Mouse (Mus musculus) hindbrain, embryonic 11.5 days (tissue): ENCODE measurements around the gene Faim2. TPM values are rescaled to one million over a fixed set of nuclear protein-coding genes. Genes with fewer than 3 reads are reported as not detected.

Source experiments
- ATAC-seq: fragments of 200-750 bp; cut with Nextera tagmentation; 2 replicates; pipeline ENCODE4 v1.8.0; 2017; ENCODE audit warnings: mild to moderate bottlenecking, moderate TSS enrichment, moderate library complexity; ENCODE audit not compliant: low FRiP score
- DNase-seq: peaks from one replicate; pipeline ENCODE4 v3.0.0-alpha.2; 2015; ENCODE audit warnings: low spot score
- H3K27ac ChIP-seq: fragments of 300-500 bp; sonication (generic); 2 replicates; pipeline ENCODE4 v1.5.1; 2014; ENCODE audit warnings: mild to moderate bottlenecking, low read depth, low read length
- H3K27me3 ChIP-seq: fragments of 300-500 bp; sonication (generic); 2 replicates; pipeline ENCODE4 v1.6.1; 2014; ENCODE audit warnings: mild to moderate bottlenecking, low read length, moderate library complexity, mixed read lengths; ENCODE audit not compliant: control insufficient read depth, insufficient read depth
- H3K36me3 ChIP-seq: fragments of 300-500 bp; sonication (generic); 2 replicates; pipeline ENCODE4 v1.6.1; 2014; ENCODE audit warnings: mild to moderate bottlenecking, low read length, moderate library complexity, mixed read lengths; ENCODE audit not compliant: control insufficient read depth, insufficient read depth
- H3K4me1 ChIP-seq: fragments of 300-500 bp; sonication (generic); replicated peaks from 2 replicates; pipeline ENCODE4 v1.6.1; 2014; ENCODE audit warnings: low read length, mixed read lengths; ENCODE audit not compliant: control insufficient read depth, insufficient read depth
- H3K4me2 ChIP-seq: fragments of 300-500 bp; sonication (generic); replicated peaks from 2 replicates; pipeline ENCODE4 v1.6.1; 2014; ENCODE audit warnings: mild to moderate bottlenecking, low read depth, low read length
- H3K4me3 ChIP-seq: fragments of 300-500 bp; sonication (generic); 2 replicates; pipeline ENCODE4 v1.5.1; 2014; ENCODE audit warnings: low read depth, low read length
- H3K9ac ChIP-seq: fragments of 300-500 bp; sonication (generic); 2 replicates; pipeline ENCODE4 v1.6.1; 2014; ENCODE audit warnings: low read depth, low read length
- H3K9me3 ChIP-seq: fragments of 300-500 bp; sonication (generic); 2 replicates; pipeline ENCODE4 v1.6.1; 2016; ENCODE audit warnings: low read length; ENCODE audit not compliant: control insufficient read depth
- WGBS: fragments of 180-500 bp; shearing (Covaris S2); extraction: QIAGEN DNeasy Blood & Tissue Kit; methylation state at CpG from one replicate; pipeline ENCODE4 v1.1.7; 2014; 5-methylcytosine and 5-hydroxymethylcytosine counted together
- polyA plus RNA-seq: library from polyadenylated mRNA; unstranded; fragments of >200 nt; fragmentation: Nextera tagmentation; extraction: Ambion mirVana; gene quantifications from 2 replicates; pipeline ENCODE4 v1.2.1, GENCODE M21; 2014

Faim2 gene
- polyA plus RNA-seq, 1 experiment from 2014 or later: 0.97 TPM

- no peak overlapping the region for H3K9ac ChIP-seq
- H3K4me3 ChIP-seq: no peak overlapping the region
- peak; percentile 34 for DNase-seq
- ATAC-seq: no peak
- H3K27me3 ChIP-seq: no peaks in the 10 kb centered on the region
- H3K4me1 ChIP-seq: no peaks in the 10 kb centered on the region
- no peaks in the 10 kb centered on the region for H3K9me3 ChIP-seq
- H3K4me2 ChIP-seq: no peak overlapping the region
- 66% methylated on average over 11 of the region's 11 CpGs for WGBS
- no peaks in the 10 kb centered on the region for H3K36me3 ChIP-seq
- H3K27ac ChIP-seq: no peak overlapping the region
Measured at GRCm38 (mm10) chr15:99546596-99546995, 18.6 kb upstream of the Faim2 start.

- no peaks in the 10 kb centered on the region for H3K36me3 ChIP-seq
- no peaks in the 10 kb centered on the region for H3K27me3 ChIP-seq
- no peak overlapping the region for H3K9ac ChIP-seq
- H3K9me3 ChIP-seq: no peaks in the 10 kb centered on the region
- no peak for ATAC-seq
- no peak overlapping the region for H3K4me2 ChIP-seq
- no peak overlapping the region for H3K4me3 ChIP-seq
- H3K27ac ChIP-seq: no peak overlapping the region
- no peak for DNase-seq
- no peaks in the 10 kb centered on the region for H3K4me1 ChIP-seq
- 80% methylated on average over 7 of the region's 7 CpGs for WGBS
Measured at GRCm38 (mm10) chr15:99544047-99544446, 16.1 kb upstream of the Faim2 start.

- H3K9me3 ChIP-seq: no peaks in the 10 kb centered on the region
- no peak overlapping the region for H3K9ac ChIP-seq
- peaks cover 2% of the 10 kb centered on the region; the same call in 1 of the 2 replicates for H3K4me1 ChIP-seq
- ATAC-seq (no peak), DNase-seq (no peak)
- WGBS: 79% methylated on average over 8 of the region's 8 CpGs
- H3K36me3 ChIP-seq: no peaks in the 10 kb centered on the region
- H3K27me3 ChIP-seq: no peaks in the 10 kb centered on the region
- H3K27ac ChIP-seq: no peak overlapping the region
- H3K4me3 ChIP-seq: no peak overlapping the region
- no peak overlapping the region for H3K4me2 ChIP-seq
Measured at GRCm38 (mm10) chr15:99539891-99540290, 11.9 kb upstream of the Faim2 start.

- 60% methylated on average over 11 of the region's 11 CpGs for WGBS
- DNase-seq: peak; percentile 23
- no peaks in the 10 kb centered on the region for H3K27me3 ChIP-seq
- H3K27ac ChIP-seq: no peak overlapping the region; the same call in 1 of the 2 replicates
- no peak overlapping the region for H3K4me3 ChIP-seq
- H3K4me1 ChIP-seq: peaks cover 2% of the 10 kb centered on the region; the same call in 1 of the 2 replicates
- no peaks in the 10 kb centered on the region for H3K36me3 ChIP-seq
- 0 out of 2 replicates have a peak, but pooled peaks have one; percentile 22 for ATAC-seq
- no peak overlapping the region for H3K4me2 ChIP-seq
- no peak overlapping the region for H3K9ac ChIP-seq
- no peaks in the 10 kb centered on the region for H3K9me3 ChIP-seq
Measured at GRCm38 (mm10) chr15:99536889-99537862, 9.2 kb upstream of the Faim2 start.

GRCm38 (mm10) chr15:99532023-99532422, 4.1 kb upstream of the Faim2 start:
- ATAC-seq (no peak), DNase-seq (no peak)
- no peaks in the 10 kb centered on the region for H3K9me3 ChIP-seq
- H3K9ac ChIP-seq: no peak overlapping the region
- H3K27ac ChIP-seq: no peak overlapping the region
- WGBS: 62% methylated on average over 3 of the region's 3 CpGs
- H3K4me1 ChIP-seq: 0 out of 2 replicates have a peak, but pooled peaks cover 2% of the 10 kb centered on the region
- H3K36me3 ChIP-seq: no peaks in the 10 kb centered on the region
- no peak overlapping the region for H3K4me2 ChIP-seq
- no peak overlapping the region for H3K4me3 ChIP-seq
- no peaks in the 10 kb centered on the region for H3K27me3 ChIP-seq

- no peak for ATAC-seq
- no peak overlapping the region for H3K9ac ChIP-seq
Measured at GRCm38 (mm10) chr15:99531146-99531545, 3.2 kb upstream of the Faim2 start.

GRCm38 (mm10) chr15:99526681-99527080, 1.3 kb downstream of the Faim2 start:
- 67% methylated on average over 2 of the region's 2 CpGs for WGBS
- Histone ChIP-seq H3K27ac (no peak overlapping the region), H3K4me1 (0 out of 2 replicates have a peak, but pooled peaks cover 2% of the 10 kb centered on the region), H3K4me3 (no peak overlapping the region), H3K27me3 (no peaks in the 10 kb centered on the region), H3K36me3 (no peaks in the 10 kb centered on the region), H3K9me3 (no peaks in the 10 kb centered on the region), H3K9ac (no peak overlapping the region), H3K4me2 (no peak overlapping the region)
- ATAC-seq (no peak), DNase-seq (no peak)

More at GRCm38 (mm10) chr15:99531146-99531545, 3.2 kb upstream of the Faim2 start:
- no peak for DNase-seq
- H3K9me3 ChIP-seq: no peaks in the 10 kb centered on the region
- no peaks in the 10 kb centered on the region for H3K27me3 ChIP-seq
- H3K4me3 ChIP-seq: no peak overlapping the region
- H3K27ac ChIP-seq: no peak overlapping the region
- 0 out of 2 replicates have a peak, but pooled peaks cover 2% of the 10 kb centered on the region for H3K4me1 ChIP-seq
- H3K36me3 ChIP-seq: no peaks in the 10 kb centered on the region
- WGBS: 29% methylated on average over 6 of the region's 6 CpGs
- H3K4me2 ChIP-seq: no peak overlapping the region

GRCm38 (mm10) chr15:99520306-99520705, 7.7 kb downstream of the Faim2 start:
- H3K4me1 ChIP-seq: no peaks in the 10 kb centered on the region
- no peaks in the 10 kb centered on the region for H3K36me3 ChIP-seq
- no peak overlapping the region for H3K4me2 ChIP-seq
- 75% methylated on average over 7 of the region's 7 CpGs for WGBS
- no peak overlapping the region for H3K9ac ChIP-seq
- ATAC-seq: no peak
- H3K27me3 ChIP-seq: no peaks in the 10 kb centered on the region
- no peak for DNase-seq
- no peak overlapping the region for H3K27ac ChIP-seq
- H3K4me3 ChIP-seq: no peak overlapping the region
- H3K9me3 ChIP-seq: no peaks in the 10 kb centered on the region

GRCm38 (mm10) chr15:99519626-99520025, 8.3 kb downstream of the Faim2 start:
- no peak overlapping the region for H3K9ac ChIP-seq
- WGBS: 91% methylated on average over 9 of the region's 9 CpGs
- H3K4me1 ChIP-seq: no peaks in the 10 kb centered on the region
- DNase-seq (no peak), ATAC-seq (no peak)
- no peaks in the 10 kb centered on the region for H3K27me3 ChIP-seq
- H3K9me3 ChIP-seq: no peaks in the 10 kb centered on the region
- H3K27ac ChIP-seq: no peak overlapping the region
- H3K4me2 ChIP-seq: no peak overlapping the region
- no peaks in the 10 kb centered on the region for H3K36me3 ChIP-seq
- H3K4me3 ChIP-seq: no peak overlapping the region
